Mouse (Mus musculus) kidney, adult 18-20 months (tissue): ENCODE results near the gene Sult1c1.
"Not testable (repeated sequence)": the region's sequence is repeated elsewhere in the genome, so short reads cannot be mapped to it uniquely, and the experiment has no call there.

Experiments used
- DNase-seq: peaks from one replicate; pipeline ENCODE4 v3.0.0; 2021

Sult1c1 gene

DNA sequence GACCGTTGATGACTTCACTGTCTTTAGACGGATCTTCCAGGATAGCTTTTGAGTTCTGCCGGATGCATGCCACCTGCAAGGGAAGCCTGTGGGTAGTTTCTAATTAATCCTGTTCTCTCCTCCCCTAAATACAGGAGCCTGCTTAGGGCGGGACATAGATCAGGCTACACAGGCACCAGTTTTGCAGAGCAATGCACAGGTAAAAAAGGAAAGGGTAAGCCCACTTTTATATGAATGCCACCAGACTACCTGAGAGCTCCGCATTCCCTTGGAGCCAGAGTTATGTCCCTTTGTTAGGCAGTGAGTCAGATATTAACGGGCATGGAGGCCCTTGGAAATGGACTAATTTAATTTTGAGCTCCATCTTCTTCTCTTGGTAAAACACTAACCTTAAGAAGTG, at the start of gene Sult1c1:
Sult1c1 (minus strand) TSS at position 101 of the 400 bp plus-strand sequence.
- DNase-seq = no peak

DNA sequence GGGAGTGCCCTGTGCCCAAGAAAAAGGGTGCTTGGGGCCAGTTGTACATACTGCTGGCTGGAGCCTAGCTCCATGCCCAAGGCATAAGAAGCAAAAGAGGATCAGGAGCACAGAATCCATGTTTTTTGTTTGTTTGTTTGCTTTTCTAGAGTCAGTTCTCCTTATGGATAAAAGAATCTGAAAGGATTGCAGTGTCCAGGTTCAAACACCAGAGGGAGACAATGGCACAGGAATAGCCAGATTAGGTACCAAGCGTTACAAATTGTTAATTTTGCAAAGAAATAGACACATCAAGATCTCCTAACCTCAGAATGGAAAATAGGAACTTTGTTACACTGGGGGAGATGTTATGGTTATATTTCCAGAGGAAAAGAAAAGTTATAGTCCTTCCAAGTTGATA, 23.7 kb upstream of the Sult1c1 start:
- peak; percentile 8 for DNase-seq

DNA sequence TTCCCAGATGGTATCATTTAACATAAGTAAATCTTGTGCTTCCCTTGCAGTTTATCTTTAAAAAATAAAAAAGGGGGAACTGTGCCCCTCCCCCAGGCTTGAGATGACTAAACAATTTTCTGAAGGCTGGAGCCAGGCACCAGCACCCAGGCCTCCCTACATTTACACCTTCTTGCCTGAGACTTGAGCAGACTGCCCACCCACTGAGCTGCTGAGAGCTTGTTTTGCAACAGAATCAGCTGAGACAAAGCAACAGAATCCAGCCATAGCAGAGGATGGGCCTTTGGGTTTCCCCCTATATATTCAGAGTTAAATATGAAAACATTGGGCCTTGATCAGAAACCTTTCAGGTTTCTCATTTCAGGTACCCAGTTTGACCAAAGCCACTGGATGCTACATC, 20.7 kb upstream of the Sult1c1 start:
- DNase-seq = no peak

DNA sequence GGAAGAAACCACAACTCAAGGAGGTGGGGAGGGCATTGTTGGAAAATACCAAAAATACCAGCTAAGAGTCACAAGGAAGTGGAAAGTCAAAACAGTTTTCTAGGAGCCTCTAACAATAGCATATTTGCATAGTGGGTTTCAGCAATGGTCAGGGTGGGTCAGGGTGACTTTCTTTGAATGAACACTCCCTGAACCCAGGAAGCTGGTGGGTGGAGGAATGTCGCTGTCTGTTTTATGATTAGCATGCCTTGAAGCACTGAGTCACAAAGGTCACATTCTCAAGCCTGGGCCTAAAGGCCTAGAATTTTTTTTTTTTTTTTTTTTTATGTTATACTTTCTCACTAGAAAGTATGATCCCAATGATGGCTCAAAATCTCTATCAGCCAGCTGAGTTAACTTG, 20.1 kb upstream of the Sult1c1 start:
- DNase-seq = not testable (repeated sequence)

DNA sequence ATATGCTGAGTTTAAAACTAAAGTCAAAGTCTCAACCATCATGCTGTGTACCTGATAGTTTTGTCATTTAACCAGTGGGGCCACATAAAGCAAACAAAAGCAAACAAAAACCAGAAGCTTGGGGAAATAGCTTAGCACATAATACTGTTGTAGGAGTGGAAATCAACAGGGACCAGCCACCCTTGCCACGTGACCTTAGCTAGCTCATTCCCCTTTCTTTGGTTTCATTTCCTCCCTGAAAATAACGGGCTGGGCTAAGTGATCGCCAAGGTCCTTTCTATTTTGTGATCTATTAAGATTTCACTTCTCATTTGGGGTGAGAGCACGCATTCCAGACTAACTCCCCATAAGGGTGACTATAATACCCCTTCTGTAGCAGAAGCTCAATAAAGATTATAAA, 13.0 kb upstream of the Sult1c1 start:
- no peak for DNase-seq

DNA sequence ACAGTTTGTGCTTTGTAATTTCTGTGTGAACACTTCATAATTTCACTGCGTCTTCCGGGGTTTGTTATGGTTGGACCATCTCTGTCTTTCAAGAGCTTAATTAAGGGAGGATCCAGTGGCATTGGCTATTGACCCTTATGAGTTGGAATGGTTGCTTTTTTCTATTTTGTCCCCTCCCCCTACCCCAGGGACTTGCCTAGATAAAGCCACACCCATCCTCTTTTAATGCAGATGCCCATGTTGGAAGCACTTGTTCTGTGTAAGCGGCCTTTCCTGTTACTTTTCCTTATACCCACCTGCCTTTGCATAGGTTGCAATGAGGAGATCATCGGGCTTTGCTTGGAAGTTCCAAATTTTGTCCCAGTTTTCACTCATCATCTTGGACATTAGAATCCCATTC, 16.9 kb downstream of the Sult1c1 start:
- no peak for DNase-seq

DNA sequence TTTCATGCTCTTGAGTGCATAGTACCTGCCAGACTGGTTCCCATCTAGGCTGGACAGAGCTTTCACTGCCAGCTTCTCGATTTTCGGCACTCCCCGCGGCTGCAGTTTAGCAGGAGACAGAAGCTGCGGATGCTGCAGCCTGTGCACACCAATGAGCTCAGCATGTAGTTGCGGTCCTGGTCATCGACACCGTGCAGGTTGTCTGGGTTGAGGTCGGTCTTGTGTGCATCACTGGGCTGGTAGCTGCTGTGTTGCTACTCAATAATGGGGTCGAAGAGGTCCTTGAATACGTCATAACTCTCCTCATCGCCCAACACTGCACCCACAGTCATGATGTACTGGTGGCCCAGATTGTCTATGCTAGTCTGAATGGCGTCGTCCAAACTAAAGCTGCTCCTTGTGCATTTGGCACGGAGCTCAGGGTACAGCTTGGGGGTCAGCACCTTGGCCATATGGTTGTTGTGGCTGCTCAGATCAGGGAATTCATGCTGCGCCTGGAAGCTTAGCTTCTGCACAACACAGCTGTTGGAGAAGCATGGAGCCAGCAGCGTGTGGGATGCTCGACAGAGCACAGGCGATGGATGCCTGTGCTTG, 48.8 kb downstream of the Sult1c1 start:
- DNase-seq = no peak

DNA sequence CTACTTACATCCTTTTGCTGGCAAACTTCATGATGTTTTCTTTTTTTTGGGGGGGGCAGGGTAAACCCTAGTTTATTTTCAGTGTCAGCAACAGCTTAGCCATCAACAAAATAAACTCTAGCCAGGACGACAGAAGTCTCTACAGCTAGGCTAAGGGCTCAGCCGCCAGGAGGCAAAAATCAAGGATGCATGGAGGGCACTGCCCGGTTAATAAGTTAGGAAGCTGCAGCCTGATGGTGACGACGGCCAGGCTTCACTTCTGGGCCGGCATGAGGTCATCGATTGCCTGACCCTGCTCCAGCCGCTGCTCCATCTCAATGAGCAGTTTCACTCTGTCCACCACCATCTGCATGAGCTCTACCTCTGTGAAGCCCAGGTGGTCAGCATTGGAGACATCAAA, 49.7 kb downstream of the Sult1c1 start:
- peak; percentile 12 for DNase-seq
